Mouse (Mus musculus) ES-E14 (cell line): ENCODE results near the gene Rragb. TPM values are rescaled to one million over a fixed set of nuclear protein-coding genes. Genes with fewer than 3 reads are reported as not detected.
A peak's percentile ranks its signal among the peaks of the same experiment; 100 is the strongest.
"Not testable (repeated sequence)": the region's sequence is repeated elsewhere in the genome, so short reads cannot be mapped to it uniquely, and the experiment has no call there.

Experiments
- DNase-seq: peaks from one replicate; pipeline ENCODE4 v3.0.0-alpha.2; 2013; ENCODE audit warnings: low read depth, low spot score
- H3K27ac ChIP-seq: 2 replicates; pipeline ENCODE4 v1.5.1; 2012; ENCODE audit warnings: low read depth, mild to moderate bottlenecking, low read length, moderate library complexity, mixed read lengths; ENCODE audit not compliant: poor library complexity, insufficient read depth, severe bottlenecking
- H3K36me3 ChIP-seq: 2 replicates; pipeline ENCODE4 v1.6.1; 2012; ENCODE audit warnings: mild to moderate bottlenecking, low read length, moderate library complexity, mixed read lengths; ENCODE audit not compliant: control insufficient read depth, poor library complexity, insufficient read depth, severe bottlenecking
- H3K4me1 ChIP-seq, 2 experiments: fragments of 150-350 bp in 1 of 2; sonication (generic) in 1 of 2; 2 replicates each; pipeline ENCODE4 v1.6.1; 2012; ENCODE audit warnings: low read length in 2 of 2, mild to moderate bottlenecking in 1 of 2, mixed read lengths in 1 of 2; ENCODE audit not compliant: control insufficient read depth in 2 of 2, insufficient read depth in 2 of 2, poor library complexity in 1 of 2
- H3K4me3 ChIP-seq, 2 experiments: fragments of 150-350 bp in 1 of 2; sonication (generic) in 1 of 2; 2 replicates each; pipeline ENCODE4 v1.5.1; 2012; ENCODE audit warnings: low read length in 2 of 2, low read depth in 1 of 2, mild to moderate bottlenecking in 1 of 2, mixed read lengths in 1 of 2; ENCODE audit not compliant: insufficient read depth in 1 of 2, poor library complexity in 1 of 2, severe bottlenecking in 1 of 2
- H3K9ac ChIP-seq: 2 replicates; pipeline ENCODE4 v1.6.1; 2012; ENCODE audit warnings: low read depth, mild to moderate bottlenecking, low read length, mixed read lengths; ENCODE audit not compliant: poor library complexity, insufficient read depth, severe bottlenecking
- H3K9me3 ChIP-seq: fragments of 150-350 bp; sonication (generic); 2 replicates; pipeline ENCODE4 v1.6.1; 2012; ENCODE audit warnings: low read depth, mild to moderate bottlenecking, low read length; ENCODE audit not compliant: control insufficient read depth, insufficient read depth
- CHD2 ChIP-seq: IDR thresholded peaks from 2 replicates; pipeline ENCODE4 v1.6.1; 2014; ENCODE audit warnings: mild to moderate bottlenecking, low read depth, low read length, inconsistent platforms
- HCFC1 ChIP-seq: IDR thresholded peaks from 2 replicates; pipeline ENCODE4 v1.6.1; 2012; ENCODE audit warnings: low read length, inconsistent platforms, borderline replicate concordance; ENCODE audit not compliant: insufficient read depth
- MAFK ChIP-seq: IDR thresholded peaks from 2 replicates; pipeline ENCODE4 v1.6.1; 2014; ENCODE audit warnings: mild to moderate bottlenecking, low read depth, low read length, inconsistent platforms; ENCODE audit not compliant: insufficient read depth
- ZC3H11A ChIP-seq: IDR thresholded peaks from 2 replicates; pipeline ENCODE4 v1.6.1; 2012; ENCODE audit warnings: low read depth, mild to moderate bottlenecking, inconsistent platforms, low read length, borderline replicate concordance
- ZNF384 ChIP-seq: IDR thresholded peaks from 2 replicates; pipeline ENCODE4 v1.6.1; 2012; ENCODE audit warnings: low read depth, low read length, inconsistent platforms
- in situ Hi-C, 2 experiments: fragments of 600-800 bp; cut with MboI; formaldehyde crosslinking; loops; one replicate each; pipeline ENCODE4 v1.15.1; 2025; ENCODE audit warnings: low sequenced_read_pairs in 2 of 2, inconsistent platforms in 1 of 2; ENCODE audit not compliant: unreplicated experiment in 2 of 2
- total RNA-seq: library from RNA; depleted of rRNA; stranded (reverse); fragments of 300-350 nt; gene quantifications from 2 replicates; pipeline ENCODE4 v1.2.3, GENCODE M21; 2012

Rragb gene
- total RNA-seq, 1 experiment, result 12.3 TPM

DNA sequence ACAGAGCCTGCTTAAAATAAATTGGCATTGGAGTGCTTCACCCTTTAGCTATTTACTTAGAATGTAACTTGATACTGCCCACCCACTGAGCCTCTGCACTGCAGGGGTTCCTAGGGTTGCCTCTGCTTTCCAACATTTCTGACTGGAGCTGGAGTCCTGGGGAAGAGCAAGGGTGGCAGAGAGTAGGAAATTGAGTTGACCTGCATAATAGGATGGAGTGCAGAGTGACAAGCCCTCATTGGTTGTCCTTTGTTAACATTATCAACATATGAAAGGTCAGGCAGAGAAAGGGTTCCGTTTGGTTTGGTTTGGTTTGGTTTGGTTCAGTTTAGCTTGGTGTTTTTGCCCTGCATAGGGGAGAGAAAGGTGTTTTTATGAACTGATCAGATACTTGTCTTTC is 12.0 kb downstream of the Rragb start:
- in situ Hi-C loops, result no loop called here
- TF ChIP-seq HCFC1, result no peak
- TF ChIP-seq CHD2, result no peak
- TF ChIP-seq ZC3H11A, result no peak
- TF ChIP-seq ZNF384, result no peak
- no peak for TF ChIP-seq MAFK
- no peak overlapping the region for H3K9ac ChIP-seq
- no peak overlapping the region for H3K27ac ChIP-seq
- no peaks in the 10 kb centered on the region for H3K9me3 ChIP-seq
- no peaks in the 10 kb centered on the region for H3K36me3 ChIP-seq
- H3K4me3 ChIP-seq, result no peak overlapping the region
- peak; percentile 61 for DNase-seq
- peaks cover 0 to 2% of the 10 kb centered on the region in 2 experiments; a peak in 1 of 4 replicates for H3K4me1 ChIP-seq

DNA sequence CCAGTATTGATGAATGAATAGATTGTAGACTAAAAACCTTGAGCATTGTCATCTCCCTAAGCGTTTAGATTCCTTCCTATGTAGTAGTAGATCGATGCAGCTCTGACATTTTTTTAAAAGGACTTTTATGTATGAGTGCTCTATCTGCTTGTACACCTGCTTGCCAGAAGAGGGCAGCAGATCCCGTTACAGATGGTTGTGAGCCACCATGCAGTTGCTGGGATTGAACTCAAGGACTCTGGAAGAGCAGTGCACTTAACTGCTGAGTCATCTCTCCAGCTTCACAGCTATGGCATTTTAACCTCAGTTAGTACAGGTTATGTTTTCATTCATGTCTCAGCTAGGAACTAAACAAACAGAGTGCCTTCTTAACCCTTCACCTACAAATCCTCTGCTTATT is 15.5 kb downstream of the Rragb start:
- H3K27ac ChIP-seq, result no peak overlapping the region
- peaks cover 0 to 2% of the 10 kb centered on the region in 2 experiments; a peak in 1 of 4 replicates for H3K4me1 ChIP-seq
- H3K9me3 ChIP-seq, result no peaks in the 10 kb centered on the region
- H3K4me3 ChIP-seq, result no peak overlapping the region
- peak; percentile 36 for DNase-seq
- no peak overlapping the region for H3K9ac ChIP-seq
- in situ Hi-C loops, result no loop called here
- H3K36me3 ChIP-seq, result no peaks in the 10 kb centered on the region; the same call in 1 of the 2 replicates
- TF ChIP-seq ZC3H11A (0 out of 2 replicates have a peak, but pooled peaks have one; percentile 11), CHD2 (no peak), ZNF384 (no peak), MAFK (peak; percentile 95)

DNA sequence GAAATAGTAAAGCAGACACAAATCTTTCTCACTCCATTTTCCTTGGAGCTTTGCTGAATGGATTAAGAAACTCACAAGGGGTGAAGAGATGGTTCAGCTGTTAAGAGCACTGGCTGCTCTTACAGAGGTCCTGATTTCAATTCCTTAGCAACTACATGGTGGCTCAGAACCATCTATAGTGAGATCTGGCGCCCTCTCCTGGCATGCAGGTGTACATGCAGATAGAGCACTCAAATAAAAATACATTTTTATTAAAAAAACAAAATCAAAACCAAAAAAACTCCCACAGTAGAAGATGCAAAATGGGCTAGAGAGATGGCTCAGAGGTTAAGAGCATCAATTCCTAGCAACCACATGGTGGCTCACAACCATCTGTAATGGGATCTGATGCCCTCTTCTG is 35.0 kb downstream of the Rragb start:
- DNase-seq, result peak; percentile 11
- Histone ChIP-seq H3K4me3 (no peak overlapping the region), H3K9ac (no peak overlapping the region), H3K36me3 (no peaks in the 10 kb centered on the region), H3K4me1 (no peaks in the 10 kb centered on the region), H3K27ac (no peak overlapping the region), H3K9me3 (no peaks in the 10 kb centered on the region)
- TF ChIP-seq CHD2, result no peak
- TF ChIP-seq ZNF384, result no peak
- TF ChIP-seq MAFK, result no peak
- no peak for TF ChIP-seq ZC3H11A
- TF ChIP-seq HCFC1, result no peak
- in situ Hi-C loops, result loop anchor here in 1 of 2 experiments (10.0 kb wide), 1 partner anchor 250 kb away; no protein-coding TSS in a partner anchor

DNA sequence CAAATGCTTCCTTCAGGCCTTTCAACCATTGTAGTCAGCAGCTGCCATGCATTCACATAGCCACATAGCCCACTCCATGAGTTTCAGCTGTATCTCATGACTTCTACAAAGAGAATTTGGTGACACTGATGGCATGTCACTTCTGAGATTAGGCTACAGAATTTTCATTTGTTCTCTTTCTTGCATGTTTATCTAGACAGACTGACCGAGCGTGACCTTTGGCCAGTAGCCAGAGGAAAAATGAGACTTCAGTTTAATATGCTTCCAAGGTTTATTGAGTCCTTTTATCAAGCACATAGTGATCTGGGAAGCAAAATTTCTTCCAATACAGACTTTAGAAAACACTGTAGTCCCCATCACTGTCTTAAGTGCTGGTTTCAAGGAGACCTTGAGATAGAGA is 42.4 kb downstream of the Rragb start:
- no peak overlapping the region for H3K9ac ChIP-seq
- H3K4me3 ChIP-seq, result no peak overlapping the region
- no peaks in the 10 kb centered on the region for H3K36me3 ChIP-seq
- in situ Hi-C loops, result no loop called here
- H3K27ac ChIP-seq, result no peak overlapping the region
- TF ChIP-seq ZNF384 (no peak), HCFC1 (no peak), ZC3H11A (no peak), MAFK (no peak), CHD2 (no peak)
- DNase-seq, result no peak
- H3K9me3 ChIP-seq, result no peaks in the 10 kb centered on the region
- no peaks in the 10 kb centered on the region for H3K4me1 ChIP-seq

DNA sequence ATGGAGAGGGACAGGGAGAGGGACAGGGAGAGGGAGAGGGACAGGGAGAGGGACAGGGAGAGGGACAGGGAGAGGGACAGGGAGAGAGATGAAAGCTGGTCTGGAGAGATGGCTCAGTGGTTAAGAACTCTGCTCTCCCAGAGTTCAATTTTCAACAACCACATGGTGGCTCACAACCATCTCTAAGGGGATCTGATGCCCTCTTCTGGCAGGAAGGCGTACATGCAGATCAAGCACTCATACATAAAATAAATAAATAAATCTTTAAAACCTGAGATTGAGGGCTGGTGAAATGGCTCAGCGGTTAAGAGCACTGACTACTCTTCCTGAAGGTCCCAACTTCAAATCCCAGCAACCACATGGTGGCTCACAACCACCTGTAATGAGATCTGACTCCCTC is 59.4 kb downstream of the Rragb start:
- DNase-seq, H3K4me1 ChIP-seq, in situ Hi-C loops, H3K9ac ChIP-seq, H3K9me3 ChIP-seq, H3K27ac ChIP-seq, H3K36me3 ChIP-seq, H3K4me3 ChIP-seq: not testable (repeated sequence)
